In the genomic region with DNA sequence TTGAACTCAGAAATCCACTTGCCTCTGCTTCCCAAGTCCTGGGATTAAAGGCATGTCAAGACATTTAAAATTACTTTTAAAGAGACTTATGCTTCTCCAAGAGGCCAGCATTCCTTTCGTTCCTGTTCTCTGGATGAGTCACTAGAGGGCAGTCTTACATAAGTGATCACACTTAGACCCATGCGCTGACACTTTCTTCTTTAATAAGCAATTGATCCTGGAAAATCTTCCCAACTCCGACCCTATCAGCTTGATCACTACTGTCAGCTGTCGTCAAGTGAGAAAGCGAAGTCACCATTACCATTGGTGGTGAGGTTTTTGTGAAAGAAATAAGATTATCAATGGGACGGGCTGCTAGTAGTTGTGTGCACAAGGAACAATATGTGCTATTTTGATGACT, we compare ENCODE assay signal across 8 mouse cellular contexts.
DNase-seq lines count a peak whose midpoint lies in the region; ATAC-seq lines count a peak whose summit lies in the region.

No protein-coding gene starts in this region.

- H3K9ac ChIP-seq in neural tube, embryonic 14.5 days (replicated peaks; ENCODE audit: low read depth, low read length) = no peak overlapping the region

- WGBS in neural tube, embryonic 14.5 days = 24% methylated on average over 6 of the region's 6 CpGs

- no peaks in the 10 kb centered on the region for H3K36me3 ChIP-seq in neural tube, embryonic 14.5 days (ENCODE audit: control insufficient read depth, insufficient read depth, low read length)

- H3K27me3 ChIP-seq in neural tube, embryonic 14.5 days (ENCODE audit: control insufficient read depth, insufficient read depth, low read length) = no peaks in the 10 kb centered on the region

- no peak for ATAC-seq in cerebellum, adult (ENCODE audit: insufficient number of reproducible peaks, low FRiP score, low TSS enrichment)
- ATAC-seq in frontal cortex, adult (ENCODE audit: low TSS enrichment) = peak; percentile 85
- ATAC-seq in neural tube, embryonic 14.5 days (ENCODE audit: low read depth) = peak; percentile 77; the same call in 1 of the 2 replicates

- H3K9me3 ChIP-seq in neural tube, embryonic 14.5 days (ENCODE audit: control insufficient read depth, low read length) = no peaks in the 10 kb centered on the region

- no peak overlapping the region for H3K4me2 ChIP-seq in neural tube, embryonic 14.5 days (ENCODE audit: low read depth, low read length)

- no peak overlapping the region for H3K4me3 ChIP-seq in neural tube, embryonic 14.5 days (ENCODE audit: low read depth, low read length)

- no peak overlapping the region for H3K27ac ChIP-seq in neural tube, embryonic 14.5 days (ENCODE audit: low read depth, low read length)

- peak; percentile 3 for DNase-seq in cerebellum, adult 8-10 months
- DNase-seq in 3134 (ENCODE audit: extremely low read depth, insufficient read length, low spot score) = peak; percentile 20
- peak; percentile 5 for DNase-seq in c-Kit-positive CD71-negative TER-119-negative erythroid progenitor cells, embryonic 14.5 days (ENCODE audit: low read depth)
- peak; percentile 29 to 55 for DNase-seq in layer of hippocampus, postnatal 14 days (ENCODE audit: low spot score in 2 of 2)
- DNase-seq in T-cell, adult 2 months (ENCODE audit: low spot score) = no peak

- no peaks in the 10 kb centered on the region for H3K4me1 ChIP-seq in neural tube, embryonic 14.5 days (ENCODE audit: control insufficient read depth, insufficient read depth, low read length)
